Mouse (Mus musculus) hindbrain, embryonic 12.5 days (tissue): ENCODE data around the gene Ang. TPM values are rescaled to one million over a fixed set of nuclear protein-coding genes. Genes with fewer than 3 reads are reported as not detected.

Source experiments
- ATAC-seq: fragments of 200-750 bp; cut with Nextera tagmentation; 2 replicates; pipeline ENCODE4 v1.8.0; 2017; ENCODE audit warnings: moderate TSS enrichment; ENCODE audit not compliant: low FRiP score
- H3K27ac ChIP-seq: fragments of 300-500 bp; sonication (generic); 2 replicates; pipeline ENCODE4 v1.5.1; 2016; ENCODE audit warnings: mild to moderate bottlenecking
- H3K27me3 ChIP-seq: fragments of 300-500 bp; sonication (generic); 2 replicates; pipeline ENCODE4 v1.6.1; 2016; ENCODE audit warnings: mild to moderate bottlenecking
- H3K36me3 ChIP-seq: fragments of 300-500 bp; sonication (generic); 2 replicates; pipeline ENCODE4 v1.6.1; 2016; ENCODE audit warnings: mild to moderate bottlenecking
- H3K4me1 ChIP-seq: fragments of 300-500 bp; sonication (generic); 2 replicates; pipeline ENCODE4 v1.6.1; 2016
- H3K4me2 ChIP-seq: fragments of 300-500 bp; sonication (generic); replicated peaks from 2 replicates; pipeline ENCODE4 v1.6.1; 2016; ENCODE audit warnings: mild to moderate bottlenecking
- H3K4me3 ChIP-seq: fragments of 300-500 bp; sonication (generic); 2 replicates; pipeline ENCODE4 v1.5.1; 2016; ENCODE audit warnings: mild to moderate bottlenecking
- H3K9ac ChIP-seq: fragments of 300-500 bp; sonication (generic); 2 replicates; pipeline ENCODE4 v1.6.1; 2016; ENCODE audit warnings: mild to moderate bottlenecking, moderate library complexity
- H3K9me3 ChIP-seq: fragments of 300-500 bp; sonication (generic); replicated peaks from 2 replicates; pipeline ENCODE4 v1.6.1; 2016; ENCODE audit warnings: mild to moderate bottlenecking
- WGBS: fragments of 180-500 bp; shearing (Covaris S2); methylation state at CpG from one replicate; pipeline ENCODE4 v1.1.7; 2016; 5-methylcytosine and 5-hydroxymethylcytosine counted together
- polyA plus RNA-seq: library from polyadenylated mRNA; unstranded; fragments of >200 nt; fragmentation: Nextera tagmentation; extraction: Ambion mirVana; gene quantifications from 2 replicates; pipeline ENCODE4 v1.2.1, GENCODE M21; 2016

Ang gene
- polyA plus RNA-seq, 1 experiment from 2014 or later: 4.4 TPM

DNA sequence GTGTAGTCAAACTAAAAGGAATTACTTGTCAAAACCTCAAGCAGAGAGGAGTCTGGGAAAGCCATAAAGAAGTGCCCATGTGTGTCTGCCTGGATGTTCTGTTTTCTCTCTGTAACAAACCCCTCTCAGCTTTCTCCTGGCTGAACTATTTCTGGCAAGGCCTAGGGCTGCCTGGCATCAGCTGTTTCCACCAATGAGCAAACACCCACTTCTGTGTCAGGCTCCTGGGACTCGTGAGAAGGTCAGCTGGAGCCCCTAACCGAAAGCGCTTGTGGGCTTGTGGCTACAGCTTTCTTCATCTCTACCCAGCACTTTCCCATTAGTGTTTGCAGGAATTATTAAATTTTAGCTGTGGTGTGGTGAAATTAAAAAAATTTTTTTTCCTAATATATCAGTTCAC is 21.0 kb downstream of the Ang start:
- no peaks in the 10 kb centered on the region for H3K9me3 ChIP-seq
- 77% methylated on average over 3 of the region's 3 CpGs for WGBS

DNA sequence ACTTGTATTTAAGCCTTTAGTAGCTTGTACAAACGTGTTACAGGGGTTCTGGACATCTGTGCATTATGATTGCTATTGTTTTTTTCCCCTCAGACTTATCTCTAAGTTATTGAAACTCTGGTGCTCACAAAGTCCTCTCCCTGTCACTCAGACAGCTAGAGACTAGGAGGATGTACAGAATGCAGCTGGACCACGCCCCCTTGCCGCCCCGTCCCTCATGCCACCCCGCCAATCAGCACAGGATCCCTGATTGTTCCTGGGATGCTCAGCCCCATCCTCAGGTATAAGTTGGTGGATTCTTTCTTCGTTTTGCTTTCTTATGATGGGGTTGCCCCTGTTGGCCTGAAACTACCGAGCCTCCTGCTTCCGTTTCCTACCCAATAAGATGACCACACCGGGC is 22.5 kb downstream of the Ang start:
- 37% methylated on average over 9 of the region's 9 CpGs for WGBS

More for the DNA sequence above, 21.0 kb downstream of the Ang start:
- no peaks in the 10 kb centered on the region for H3K36me3 ChIP-seq
- H3K4me1 ChIP-seq: no peaks in the 10 kb centered on the region
- no peak overlapping the region for H3K4me2 ChIP-seq
- ATAC-seq: no peak
- H3K9ac ChIP-seq: no peak overlapping the region
- no peak overlapping the region for H3K4me3 ChIP-seq
- no peaks in the 10 kb centered on the region for H3K27me3 ChIP-seq
- H3K27ac ChIP-seq: no peak overlapping the region

DNA sequence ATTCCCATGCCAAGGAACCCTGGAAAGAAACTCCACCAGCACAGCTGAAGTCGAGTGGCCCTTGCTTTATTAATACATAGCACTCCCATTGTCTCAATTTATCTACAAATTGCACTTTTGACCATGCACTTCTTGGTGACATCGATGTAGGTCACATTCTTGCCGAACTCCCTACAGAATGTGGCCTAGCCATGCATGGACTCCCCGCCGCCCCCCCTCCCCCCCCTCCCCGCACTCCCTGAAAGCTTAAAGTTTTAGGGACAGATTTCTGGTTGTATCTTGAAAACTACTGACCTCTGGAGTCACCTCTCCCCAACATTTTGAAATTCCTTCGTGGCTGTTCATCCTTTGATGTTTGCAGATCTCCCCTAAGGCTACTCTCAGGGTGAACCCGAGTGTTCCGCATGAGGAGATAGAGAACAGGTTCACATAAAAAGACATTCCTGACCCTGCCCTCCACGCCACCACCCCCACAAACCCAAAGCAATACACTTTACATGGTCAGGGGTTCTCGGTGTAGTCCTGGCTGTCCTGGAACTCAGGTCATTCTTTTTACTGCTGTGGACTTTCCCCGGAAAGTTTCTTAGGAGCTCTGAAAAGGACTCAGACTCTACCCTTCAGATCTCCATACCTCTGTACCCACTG is 23.1 kb downstream of the Ang start, which contains the start of gene Eddm3b:
TSS of gene Eddm3b (plus strand) at position 511 of the 645 bp plus-strand sequence.
- H3K9ac ChIP-seq: no peak within 1 kb of the TSS
- H3K9me3 ChIP-seq: no peaks in the 10 kb centered on the region
- H3K4me3 ChIP-seq: no peak within 1 kb of the TSS
- no peak within 1 kb of the TSS for H3K27ac ChIP-seq
- no peaks in the 10 kb centered on the region for H3K4me1 ChIP-seq
- H3K27me3 ChIP-seq: no peaks in the 10 kb centered on the region
- no peaks in the 10 kb centered on the region for H3K36me3 ChIP-seq
- ATAC-seq: no peak
- WGBS: 45% methylated on average over 12 of the region's 12 CpGs
- no peak within 1 kb of the TSS for H3K4me2 ChIP-seq

More for the DNA sequence above, 22.5 kb downstream of the Ang start:
- no peak overlapping the region for H3K4me3 ChIP-seq
- no peaks in the 10 kb centered on the region for H3K9me3 ChIP-seq
- H3K9ac ChIP-seq: no peak overlapping the region
- H3K4me2 ChIP-seq: no peak overlapping the region
- H3K36me3 ChIP-seq: no peaks in the 10 kb centered on the region
- H3K4me1 ChIP-seq: no peaks in the 10 kb centered on the region
- no peak overlapping the region for H3K27ac ChIP-seq
- no peak for ATAC-seq
- H3K27me3 ChIP-seq: no peaks in the 10 kb centered on the region

DNA sequence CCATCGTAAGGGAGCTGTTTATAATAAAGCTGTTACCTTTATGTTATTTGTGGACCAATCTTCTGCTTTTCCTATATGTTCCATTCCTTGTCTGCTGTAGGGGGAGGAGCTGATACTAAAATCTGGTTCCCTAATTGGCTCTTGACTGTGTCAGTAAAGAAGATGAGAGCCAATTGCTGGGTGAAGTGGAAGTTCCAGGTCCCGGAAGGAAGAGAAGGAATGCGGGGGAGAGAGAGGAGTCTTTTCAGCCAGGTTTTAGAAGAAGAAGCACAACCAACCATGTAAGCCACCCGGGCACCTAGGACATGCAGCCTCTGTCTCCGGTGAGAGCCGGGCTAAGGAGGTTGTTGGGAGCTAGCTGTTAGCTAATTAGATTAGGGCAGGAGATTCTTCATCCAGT is 34.7 kb downstream of the Ang start:
- Histone ChIP-seq H3K9me3 (0 out of 2 replicates have a peak, but pooled peaks cover 3% of the 10 kb centered on the region), H3K27ac (no peak overlapping the region), H3K4me2 (no peak overlapping the region), H3K4me1 (no peaks in the 10 kb centered on the region), H3K36me3 (no peaks in the 10 kb centered on the region), H3K4me3 (no peak overlapping the region), H3K27me3 (no peaks in the 10 kb centered on the region), H3K9ac (no peak overlapping the region)
- WGBS: 85% methylated on average over 6 of the region's 6 CpGs
- no peak for ATAC-seq

- ATAC-seq: peak; percentile 48; the same call in 1 of the 2 replicates
- no peaks in the 10 kb centered on the region for H3K4me1 ChIP-seq
- no peak overlapping the region for H3K27ac ChIP-seq
- 69% methylated on average over 2 of the region's 2 CpGs for WGBS
- no peak overlapping the region for H3K4me2 ChIP-seq
- no peaks in the 10 kb centered on the region for H3K36me3 ChIP-seq
- no peak overlapping the region for H3K9ac ChIP-seq
- H3K4me3 ChIP-seq: no peak overlapping the region
- H3K9me3 ChIP-seq: 0 out of 2 replicates have a peak, but pooled peaks cover 3% of the 10 kb centered on the region
- H3K27me3 ChIP-seq: no peaks in the 10 kb centered on the region
These were observed 36.8 kb downstream of the Ang start for GRCm38 (mm10) chr14:51127648-51128258.

DNA sequence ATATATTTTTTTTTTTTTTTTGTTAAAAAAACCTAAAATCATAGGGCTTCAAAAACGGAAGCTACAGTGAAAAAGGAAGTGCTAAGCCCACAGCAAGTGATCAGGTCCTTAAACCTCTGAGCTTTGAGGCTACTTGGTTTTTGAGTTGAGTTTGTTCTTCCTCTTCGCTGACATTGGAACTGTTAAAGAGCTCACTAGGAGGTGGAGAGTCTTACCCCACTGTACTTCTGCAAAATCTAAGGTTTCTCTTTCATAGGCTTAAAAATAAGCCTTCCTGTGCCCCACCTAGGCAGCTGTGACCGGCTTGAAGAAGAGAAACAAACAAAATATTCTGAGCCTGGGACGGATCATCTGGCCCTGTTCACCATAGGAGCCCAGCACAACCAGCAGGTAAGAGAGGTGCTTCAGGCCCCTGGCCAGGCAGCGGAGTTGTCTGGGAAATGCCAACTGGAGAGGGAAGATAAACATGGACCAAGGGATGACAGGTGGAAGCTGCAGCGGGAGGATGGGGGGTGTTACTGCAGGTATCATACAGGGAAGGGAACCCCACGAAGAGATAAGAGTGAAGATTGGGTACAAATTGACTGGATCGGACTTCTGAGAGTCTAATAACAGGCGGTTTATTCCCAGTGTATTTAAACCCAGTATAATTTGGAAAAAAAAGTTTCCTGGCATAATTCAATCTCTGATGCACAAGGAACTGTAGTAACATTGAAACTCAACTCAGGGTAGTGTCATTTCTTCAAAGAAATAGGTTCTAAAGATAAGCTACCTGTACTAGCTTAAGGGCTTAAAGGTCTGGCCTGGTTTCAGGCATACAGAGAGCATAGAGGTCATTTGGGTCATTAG is 38.0 kb downstream of the Ang start:
- H3K4me2 ChIP-seq: no peak overlapping the region
- H3K9ac ChIP-seq: no peak overlapping the region

DNA sequence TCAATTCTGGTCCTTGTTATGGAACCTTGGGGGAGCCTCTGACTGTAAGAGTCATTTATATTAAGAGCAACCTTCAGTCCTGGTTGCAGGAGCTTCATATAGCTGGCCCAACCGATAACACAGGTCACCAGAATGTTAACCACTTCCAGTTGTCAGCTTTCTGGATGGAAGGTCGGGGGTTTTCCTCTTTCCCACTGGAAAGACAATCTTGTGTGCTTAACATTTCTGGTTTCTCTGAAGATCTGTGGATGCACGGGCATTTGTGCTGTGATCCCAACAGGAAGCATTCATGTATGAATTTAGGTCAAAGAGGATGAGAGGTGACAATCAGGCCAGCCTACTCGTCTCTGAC is 38.6 kb downstream of the Ang start:
- WGBS: 69% methylated on average over 4 of the region's 4 CpGs
- ATAC-seq: no peak
- 0 out of 2 replicates have a peak, but pooled peaks cover 3% of the 10 kb centered on the region for H3K9me3 ChIP-seq

More for the DNA sequence above, 38.0 kb downstream of the Ang start:
- no peak overlapping the region for H3K4me3 ChIP-seq
- H3K27ac ChIP-seq: no peak overlapping the region
- H3K4me1 ChIP-seq: no peaks in the 10 kb centered on the region
- WGBS: 87% methylated on average over 9 of the region's 9 CpGs
- no peaks in the 10 kb centered on the region for H3K36me3 ChIP-seq
- no peaks in the 10 kb centered on the region for H3K27me3 ChIP-seq
- no peak for ATAC-seq
- H3K9me3 ChIP-seq: 0 out of 2 replicates have a peak, but pooled peaks cover 3% of the 10 kb centered on the region

GRCm38 (mm10) chr14:51130315-51130940 is 39.5 kb downstream of the Ang start:
- Histone ChIP-seq H3K9ac (no peak overlapping the region), H3K27ac (no peak overlapping the region), H3K4me3 (no peak overlapping the region), H3K9me3 (0 out of 2 replicates have a peak, but pooled peaks cover 3% of the 10 kb centered on the region), H3K4me2 (no peak overlapping the region), H3K4me1 (no peaks in the 10 kb centered on the region), H3K27me3 (no peaks in the 10 kb centered on the region), H3K36me3 (no peaks in the 10 kb centered on the region)
- 88% methylated on average over 9 of the region's 9 CpGs for WGBS
- ATAC-seq: no peak

More for the DNA sequence above, 38.6 kb downstream of the Ang start:
- Histone ChIP-seq H3K9ac (no peak overlapping the region), H3K4me2 (no peak overlapping the region), H3K27me3 (no peaks in the 10 kb centered on the region), H3K36me3 (no peaks in the 10 kb centered on the region), H3K4me3 (no peak overlapping the region), H3K4me1 (no peaks in the 10 kb centered on the region), H3K27ac (no peak overlapping the region)

- no peak overlapping the region for H3K27ac ChIP-seq
- no peak overlapping the region for H3K4me2 ChIP-seq
- WGBS: 81% methylated on average over 7 of the region's 7 CpGs
- no peak overlapping the region for H3K9ac ChIP-seq
- no peaks in the 10 kb centered on the region for H3K4me1 ChIP-seq
- 0 out of 2 replicates have a peak, but pooled peaks cover 3% of the 10 kb centered on the region for H3K9me3 ChIP-seq
- ATAC-seq: no peak
- H3K4me3 ChIP-seq: no peak overlapping the region
- H3K27me3 ChIP-seq: no peaks in the 10 kb centered on the region
- no peaks in the 10 kb centered on the region for H3K36me3 ChIP-seq
These were observed 40.3 kb downstream of the Ang start for GRCm38 (mm10) chr14:51131086-51131815.

- no peaks in the 10 kb centered on the region for H3K4me1 ChIP-seq
- no peak overlapping the region for H3K4me2 ChIP-seq
- no peak overlapping the region for H3K27ac ChIP-seq
- ATAC-seq: no peak
- H3K27me3 ChIP-seq: no peaks in the 10 kb centered on the region
- no peak overlapping the region for H3K9ac ChIP-seq
- H3K9me3 ChIP-seq: no peaks in the 10 kb centered on the region
- no peaks in the 10 kb centered on the region for H3K36me3 ChIP-seq
- 90% methylated on average over 4 of the region's 4 CpGs for WGBS
- H3K4me3 ChIP-seq: no peak overlapping the region
These were observed 41.4 kb downstream of the Ang start for GRCm38 (mm10) chr14:51132372-51132771.

DNA sequence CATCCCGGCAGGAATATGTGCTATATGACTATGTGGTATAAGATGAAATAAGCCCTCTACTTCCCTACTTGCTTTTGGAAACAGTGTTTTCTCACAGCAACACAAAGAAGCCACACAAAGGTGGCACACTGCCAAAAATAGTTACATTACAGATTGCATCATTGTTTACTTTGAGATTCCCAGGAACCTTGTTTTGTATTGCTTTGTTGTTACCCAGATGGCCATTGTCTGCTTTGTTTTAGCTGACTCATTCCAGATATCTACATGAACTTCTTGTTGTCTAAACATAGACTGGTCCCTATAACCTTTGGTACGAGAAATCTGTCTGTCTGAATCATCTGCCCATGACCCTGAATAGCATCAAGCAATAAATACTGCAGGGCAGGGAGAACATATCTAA is 49.4 kb downstream of the Ang start:
- H3K27me3 ChIP-seq: no peaks in the 10 kb centered on the region
- H3K9me3 ChIP-seq: no peaks in the 10 kb centered on the region
- no peak overlapping the region for H3K4me2 ChIP-seq
- no peak overlapping the region for H3K4me3 ChIP-seq
- H3K27ac ChIP-seq: no peak overlapping the region
- H3K4me1 ChIP-seq: no peaks in the 10 kb centered on the region
- H3K36me3 ChIP-seq: no peaks in the 10 kb centered on the region
- ATAC-seq: no peak
- WGBS: 82% methylated on average over 2 of the region's 2 CpGs
- no peak overlapping the region for H3K9ac ChIP-seq
